Mouse (Mus musculus) heart, postnatal 10 days (tissue): ENCODE measurements at regions not wholly inside any gene's neighbourhood (a gene's known extent, or its start where the extent isn't known, plus 50 kb on each side); places are given as distances from the start of the nearest gene placed in this dataset.

Experiments used
- DNase-seq, 2 experiments: peaks; one replicate each; pipeline ENCODE4 v3.0.0; 2021
- intact Hi-C: fragments of 180-260 bp; cut with DNase I; formaldehyde crosslinking; loops from one replicate; pipeline ENCODE4 v1.15.1; 2025

GRCm38 (mm10) chr12:59970775-59971174 is 751.2 kb upstream of the Fbxo33 start:
- intact Hi-C loops: no loop called here
- DNase-seq: no peak

GRCm38 (mm10) chr12:59969948-59970347 is 750.4 kb upstream of the Fbxo33 start:
- intact Hi-C loops: no loop called here
- DNase-seq: peak; percentile 30 to 48

- no peak for DNase-seq
- intact Hi-C loops: no loop called here
Observed at GRCm38 (mm10) chr12:59967241-59967640, 747.7 kb upstream of the Fbxo33 start.

GRCm38 (mm10) chr12:59961139-59961538 is 741.6 kb upstream of the Fbxo33 start:
- intact Hi-C loops: no loop called here
- DNase-seq: no peak

DNA sequence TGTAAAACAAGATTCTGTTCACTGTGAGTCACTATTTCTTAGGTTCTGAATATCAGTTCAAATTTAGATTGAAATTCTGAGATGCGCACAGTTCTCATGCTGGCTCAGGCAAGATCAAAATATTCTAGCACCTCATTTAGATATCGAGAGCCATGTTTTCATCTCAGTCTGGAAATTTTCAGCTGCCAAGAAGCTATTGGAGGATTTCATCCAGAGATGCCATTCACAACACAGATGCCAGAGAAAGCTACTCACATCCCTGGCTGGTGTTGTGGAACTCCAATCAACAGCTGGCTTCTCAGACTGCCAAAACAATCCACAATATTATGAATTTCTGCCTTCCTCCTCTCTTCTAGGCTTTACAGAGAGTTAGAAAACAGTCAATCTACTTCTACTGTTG is 712.9 kb upstream of the Fbxo33 start:
- intact Hi-C loops: no loop called here
- peak in 1 of 2 experiments; percentile 1 for DNase-seq

DNA sequence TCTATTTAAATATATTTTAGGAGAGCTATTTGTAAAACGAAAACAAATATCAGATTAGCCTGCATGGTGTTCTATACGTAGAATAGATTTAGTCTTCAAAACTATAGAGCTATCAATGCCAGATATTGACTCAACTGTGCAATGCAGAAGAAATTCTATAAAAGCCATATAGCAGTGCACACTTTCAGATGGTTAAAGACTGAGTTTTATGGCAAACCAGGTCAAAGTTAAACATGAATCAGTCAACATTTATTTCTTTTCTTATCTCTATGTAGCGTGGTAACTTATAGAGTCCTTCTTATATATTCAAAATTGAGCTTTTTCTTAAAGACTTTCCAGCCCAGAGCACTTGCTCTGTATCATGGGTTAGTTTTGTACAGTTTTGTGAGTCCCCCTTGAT is 705.5 kb upstream of the Fbxo33 start:
- no peak for DNase-seq

GRCm38 (mm10) chr12:59898931-59899330 is 679.4 kb upstream of the Fbxo33 start:
- DNase-seq: no peak
- intact Hi-C loops: no loop called here

More for the DNA sequence above, 705.5 kb upstream of the Fbxo33 start:
- intact Hi-C loops: no loop called here

GRCm38 (mm10) chr12:59890973-59891372 is 671.4 kb upstream of the Fbxo33 start:
- intact Hi-C loops: no loop called here
- DNase-seq: no peak
